Mouse (Mus musculus) spleen, adult 12 weeks (tissue): ENCODE results near the gene Impdh2.
"Not testable (repeated sequence)": the region's sequence is repeated elsewhere in the genome, so short reads cannot be mapped to it uniquely, and the experiment has no call there.

Source experiments
- DNase-seq: peaks from one replicate; pipeline ENCODE4 v3.0.0; 2022; ENCODE audit warnings: low spot score

Impdh2 gene

GRCm38 (mm10) chr9:108601986-108602385, 41.9 kb downstream of the Impdh2 start:
- no peak for DNase-seq

DNA sequence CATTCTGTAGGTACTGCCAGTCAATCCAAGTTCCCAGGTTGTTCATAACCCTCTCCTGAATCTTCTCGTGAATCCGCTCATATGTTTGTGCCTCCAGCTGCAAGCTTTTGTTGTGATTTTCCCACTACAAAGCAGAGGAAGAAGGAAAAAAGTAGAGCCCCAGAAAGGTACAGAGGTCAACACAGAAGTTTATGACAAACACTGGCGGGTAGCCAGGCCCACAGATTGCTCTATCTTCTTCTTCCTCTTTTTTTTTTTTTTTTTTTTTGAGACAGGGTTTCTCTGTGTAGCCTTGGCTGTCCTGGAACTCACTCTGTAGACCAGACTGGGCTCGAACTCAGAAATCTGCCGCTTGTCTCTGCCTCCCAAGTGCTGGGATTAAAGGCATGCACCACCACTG, 47.8 kb downstream of the Impdh2 start:
- DNase-seq, result not testable (repeated sequence)

- DNase-seq, result no peak
These were observed 48.8 kb downstream of the Impdh2 start for GRCm38 (mm10) chr9:108608889-108609288.

DNA sequence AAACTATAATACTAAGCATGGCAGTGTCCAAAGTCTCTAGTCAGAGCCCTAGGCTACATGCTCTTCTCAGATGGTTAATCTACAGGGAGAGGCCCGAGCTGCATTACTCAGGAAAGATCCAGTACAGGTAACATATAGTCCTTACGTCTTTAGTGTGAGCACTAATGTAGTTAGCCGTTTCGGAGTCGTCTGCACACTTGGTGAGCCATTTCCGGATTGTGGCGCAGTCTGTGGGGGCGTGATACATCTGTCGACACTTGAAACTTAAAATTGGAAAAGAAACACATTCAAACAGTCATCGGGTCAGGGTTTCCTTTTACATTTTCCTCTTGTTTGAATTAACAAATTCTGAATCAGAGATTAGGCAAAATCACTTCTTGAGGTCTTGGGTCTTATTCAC, 51.4 kb downstream of the Impdh2 start:
- no peak for DNase-seq
